Mouse (Mus musculus): Measurements from ENCODE around the gene Rexo1.
A peak's percentile ranks its signal among the peaks of the same experiment; 100 is the strongest.

Gene Rexo1

GRCm38 (mm10) chr10:80504724-80505123 lies 56.6 kb downstream of the Rexo1 start:
- no peak for DNase-seq (ENCODE audit: low spot score)

- peak; percentile 85 for DNase-seq (ENCODE audit: low spot score)
These were observed 57.6 kb downstream of the Rexo1 start for GRCm38 (mm10) chr10:80503599-80504220.

GRCm38 (mm10) chr10:80502819-80503314 lies 58.5 kb downstream of the Rexo1 start:
- DNase-seq (ENCODE audit: low spot score): no peak

- no peak for DNase-seq (ENCODE audit: low spot score)
These were observed 59.1 kb downstream of the Rexo1 start for GRCm38 (mm10) chr10:80502291-80502690.

GRCm38 (mm10) chr10:80496421-80496820 lies 64.9 kb downstream of the Rexo1 start:
- no peak for DNase-seq (ENCODE audit: low spot score)

- no peak for DNase-seq (ENCODE audit: low spot score)
These were observed 65.5 kb downstream of the Rexo1 start for GRCm38 (mm10) chr10:80495901-80496300.

- DNase-seq (ENCODE audit: low spot score): peak; percentile 32
These were observed 66.6 kb downstream of the Rexo1 start, which contains the start of gene Onecut3 for GRCm38 (mm10) chr10:80494732-80495131. TSS of gene Onecut3 (plus strand) at chr10:80494835.
